Mouse (Mus musculus) brown adipose tissue, adult 24 weeks (tissue): Measurements from ENCODE around the gene Fbxo9. TPM values are rescaled to one million over a fixed set of nuclear protein-coding genes. Genes with fewer than 3 reads are reported as not detected.

Experiments used
- polyA plus RNA-seq: library from polyadenylated mRNA; stranded (reverse); fragments of >200 nt; gene quantifications from 2 replicates; pipeline ENCODE4 v1.2.4, GENCODE M21; 2012; ENCODE audit not compliant: missing spikeins, insufficient read depth, insufficient read length

Fbxo9 gene
- polyA plus RNA-seq, 1 experiment, result 70.2 TPM

Other genes with a start within 250 kb of the Fbxo9 start
- 85.7 and 123 TPM in 2 replicates for gene Elovl5, start 191.7 kb downstream of the Fbxo9 start, polyA plus RNA-seq
- gene Gcm1, start 57.1 kb downstream of the Fbxo9 start, polyA plus RNA-seq, result not detected in 2 replicates
- gene Ick, start 127 bp upstream of the Fbxo9 start, polyA plus RNA-seq, result 21.8 and 23.4 TPM in 2 replicates
- gene Gsta4, start 73.7 kb upstream of the Fbxo9 start, polyA plus RNA-seq, result 174 and 194 TPM in 2 replicates
- gene Gsta1, start 121.6 kb upstream of the Fbxo9 start, polyA plus RNA-seq, result not detected in 2 replicates
- gene Gm3776, start 148.1 kb upstream of the Fbxo9 start, polyA plus RNA-seq, result 1.2 TPM in 1 of 2 replicates, not detected in the other
- not detected in 2 replicates for gene Gm10639, start 180.9 kb upstream of the Fbxo9 start, polyA plus RNA-seq
- not detected in 2 replicates for gene Omt2a, start 205.7 kb upstream of the Fbxo9 start, polyA plus RNA-seq
- gene Omt2b, start 218.5 kb upstream of the Fbxo9 start, polyA plus RNA-seq, result not detected in 2 replicates
- gene Gsta2, start 246.7 kb upstream of the Fbxo9 start, polyA plus RNA-seq, result not detected in 2 replicates